Mouse (Mus musculus) adrenal gland, adult 8-10 months (tissue): ENCODE results near the gene Arhgap27. TPM values are rescaled to one million over a fixed set of nuclear protein-coding genes. Genes with fewer than 3 reads are reported as not detected.
"Not testable (repeated sequence)": the region's sequence is repeated elsewhere in the genome, so short reads cannot be mapped to it uniquely, and the experiment has no call there.

Experiments used
- DNase-seq: peaks from one replicate; pipeline ENCODE4 v3.0.0; 2022
- total RNA-seq, 4 experiments: library from RNA; stranded (reverse); gene quantifications; 2 replicates each; pipeline ENCODE4 v1.2.4; 2022

Gene Arhgap27
- total RNA-seq, result 10 to 100 TPM; 11.9 to 22.2 (median 15.9) TPM

DNA sequence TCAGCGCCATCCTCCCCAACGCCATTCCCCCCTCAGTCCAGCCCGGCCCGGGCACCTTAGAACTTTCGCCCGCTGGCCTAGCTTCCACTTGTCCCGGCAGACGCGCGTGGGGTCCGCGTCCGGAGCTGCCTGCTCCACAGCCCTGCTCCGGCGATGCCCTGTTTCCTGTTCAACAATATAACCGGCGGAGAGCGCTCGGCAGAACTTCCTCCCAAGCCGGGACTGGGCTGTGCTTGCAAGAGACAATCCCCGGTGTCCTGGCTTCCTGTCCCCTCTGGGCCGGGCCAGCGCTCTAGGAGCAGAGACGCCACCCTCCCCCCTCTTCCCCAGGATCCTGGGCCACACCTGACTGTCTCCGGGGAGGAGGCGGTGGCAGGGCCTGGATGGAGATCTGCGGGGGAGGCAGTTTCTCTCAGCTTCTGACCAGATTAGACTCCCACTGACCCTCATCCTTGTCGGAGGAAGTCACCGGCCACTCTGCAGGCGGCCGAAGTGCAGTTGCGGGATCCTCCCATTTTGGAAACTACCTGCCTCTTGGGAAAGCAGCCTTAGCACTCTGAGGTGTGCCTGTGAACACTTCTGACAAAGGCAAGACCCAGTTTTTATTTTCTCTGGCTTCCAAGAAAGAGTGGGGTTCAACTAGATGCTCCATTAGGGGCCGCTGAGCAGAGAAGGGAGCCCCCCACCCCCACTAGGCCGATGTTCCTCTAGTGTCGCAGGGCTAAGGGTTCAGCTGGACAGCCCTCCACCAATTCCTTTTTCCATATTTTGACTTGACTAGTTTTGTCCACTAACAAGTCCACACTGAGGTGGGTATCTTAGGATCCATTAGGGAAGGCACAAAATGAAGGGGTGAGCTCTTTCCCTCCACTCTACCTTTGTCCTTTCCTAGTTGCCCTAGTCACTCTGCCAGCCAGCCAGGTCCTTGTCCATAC, at the start of gene Arhgap27:
TSS of gene Arhgap27 (minus strand) at position 479 of the 935 bp plus-strand sequence.
- peak; percentile 65 for DNase-seq

- no peak for DNase-seq
These were observed 49.5 kb upstream of the Arhgap27 start for GRCm38 (mm10) chr11:103412950-103413423.

DNA sequence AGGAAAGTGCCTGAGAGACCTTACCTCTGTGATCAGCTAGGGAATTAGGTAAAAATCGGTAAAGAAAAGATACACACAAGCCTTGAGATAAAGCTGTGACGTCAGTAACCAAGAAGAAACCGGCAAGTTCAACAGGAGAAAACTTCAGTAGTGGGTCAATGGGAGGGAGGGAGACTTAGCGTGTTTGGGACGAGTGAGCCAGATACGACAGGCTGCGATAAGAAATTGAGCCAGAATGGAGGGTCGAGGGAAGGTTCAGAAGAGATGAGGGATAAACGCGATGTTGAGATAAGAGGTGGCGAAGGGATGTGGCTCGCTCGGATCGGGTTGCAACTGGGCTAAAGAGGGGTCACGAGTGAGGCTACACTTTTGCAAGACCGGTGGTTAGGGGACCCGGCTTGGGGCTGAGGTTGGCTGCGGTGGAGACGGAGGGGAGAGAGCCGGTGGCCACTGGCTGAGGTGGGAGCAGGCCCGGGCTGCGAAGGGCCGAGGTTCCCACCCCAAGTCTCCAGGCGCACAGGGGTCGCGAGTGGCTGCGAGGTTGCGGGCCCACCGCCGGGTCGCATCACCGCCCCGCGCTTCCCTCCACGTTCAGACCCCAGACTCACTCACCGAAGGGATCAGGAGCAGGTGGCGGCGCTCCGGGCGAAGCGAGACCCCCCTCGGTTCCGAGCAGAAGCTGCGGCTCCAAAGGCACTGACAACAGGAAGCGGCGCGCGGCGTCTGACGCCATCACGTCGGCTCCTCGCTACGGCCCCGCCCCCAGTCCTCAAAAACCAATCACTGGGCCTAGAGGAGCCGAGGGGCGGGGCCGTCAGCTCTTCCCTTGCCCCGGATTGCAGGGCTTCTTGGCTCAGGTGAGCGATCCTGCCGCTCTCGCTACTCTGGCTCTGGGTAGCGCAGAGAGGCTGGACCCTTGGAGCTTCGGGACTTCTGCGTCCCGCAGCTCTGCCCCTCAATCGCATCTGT, 48.8 kb upstream of the Arhgap27 start, which contains the start of gene Plekhm1:
TSS of gene Plekhm1 (minus strand) at position 707 of the 969 bp plus-strand sequence.
- DNase-seq, result peak; percentile 94

DNA sequence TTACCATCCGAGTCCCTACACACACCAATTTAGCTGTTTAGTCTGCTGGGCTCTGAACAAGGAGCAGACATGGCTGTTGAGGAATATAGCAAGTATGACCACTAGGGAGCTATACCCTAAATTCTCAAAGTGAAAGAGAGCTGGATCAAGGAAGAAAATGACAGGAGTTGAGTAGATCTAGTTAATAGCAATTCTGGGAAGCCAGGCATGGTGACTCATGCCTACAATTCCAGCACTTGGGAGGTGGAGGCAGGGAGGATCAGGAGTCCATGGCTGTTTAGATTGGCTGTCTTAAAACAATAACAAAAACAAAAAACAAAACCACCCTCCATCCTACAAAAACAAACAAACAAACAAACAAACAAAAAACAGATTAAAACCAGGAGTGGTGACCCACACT, 47.8 kb upstream of the Arhgap27 start:
- DNase-seq, result no peak

DNA sequence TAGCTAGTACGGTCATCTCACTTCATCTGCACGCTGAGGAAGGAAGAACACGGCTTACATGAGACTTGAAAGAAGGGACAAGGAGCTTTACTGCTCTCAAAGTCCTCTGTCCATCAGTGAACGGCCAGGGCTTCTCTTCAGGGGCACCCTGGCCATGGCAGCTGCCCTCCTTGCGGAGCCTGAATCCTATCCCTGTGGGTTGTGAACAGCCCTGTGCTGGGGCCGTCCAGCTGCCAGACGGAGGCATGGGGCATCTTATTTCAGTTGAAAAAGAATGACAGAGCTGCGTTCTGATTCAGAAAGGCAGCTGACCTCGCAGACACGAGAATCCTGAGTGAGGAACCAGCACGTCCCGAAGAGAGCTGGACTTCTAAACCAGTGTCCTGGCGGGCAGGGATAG, 45.4 kb upstream of the Arhgap27 start:
- DNase-seq, result no peak

- not testable (repeated sequence) for DNase-seq
These were observed 43.6 kb upstream of the Arhgap27 start for GRCm38 (mm10) chr11:103407136-103407535.

DNA sequence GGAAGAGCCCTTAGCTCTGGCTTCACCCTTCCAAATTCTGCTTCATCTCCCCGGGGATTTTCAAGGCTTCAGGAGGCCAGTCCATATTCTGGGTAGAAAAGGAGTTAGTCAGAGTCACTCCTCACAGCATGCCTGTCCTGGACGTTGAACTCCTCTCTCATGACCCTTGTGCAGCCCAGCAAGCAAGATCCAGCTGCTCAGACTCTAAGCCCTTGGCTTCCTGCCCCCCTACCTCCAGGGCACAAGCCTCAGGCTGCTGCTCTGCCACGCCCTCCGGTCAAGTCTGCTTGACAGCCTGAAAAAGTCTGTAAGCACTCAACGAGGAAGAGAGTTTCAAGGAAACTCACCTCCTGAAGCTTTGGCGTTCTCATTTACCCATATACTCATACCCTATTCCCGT, 43.1 kb upstream of the Arhgap27 start:
- no peak for DNase-seq

GRCm38 (mm10) chr11:103405814-103406213, 42.3 kb upstream of the Arhgap27 start:
- no peak for DNase-seq

DNA sequence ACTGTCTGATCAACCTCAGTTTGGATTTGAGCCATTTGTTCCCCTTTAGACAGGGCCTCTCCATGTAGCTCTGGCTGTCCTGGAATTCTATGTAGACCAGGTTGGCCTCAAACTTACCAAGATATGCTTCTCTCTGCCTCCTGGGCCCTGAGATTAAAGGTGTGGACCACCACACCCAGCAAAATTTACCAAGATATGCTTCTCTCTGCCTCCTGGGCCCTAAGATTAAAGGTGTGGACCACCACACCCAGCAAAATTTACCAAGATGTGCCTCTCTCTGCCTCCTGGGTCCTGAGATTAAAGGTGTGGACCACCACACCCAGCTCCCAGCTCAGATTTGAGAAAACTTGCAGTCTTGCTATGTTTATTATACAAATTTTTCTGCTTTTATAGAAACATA, 41.1 kb upstream of the Arhgap27 start:
- no peak for DNase-seq

DNA sequence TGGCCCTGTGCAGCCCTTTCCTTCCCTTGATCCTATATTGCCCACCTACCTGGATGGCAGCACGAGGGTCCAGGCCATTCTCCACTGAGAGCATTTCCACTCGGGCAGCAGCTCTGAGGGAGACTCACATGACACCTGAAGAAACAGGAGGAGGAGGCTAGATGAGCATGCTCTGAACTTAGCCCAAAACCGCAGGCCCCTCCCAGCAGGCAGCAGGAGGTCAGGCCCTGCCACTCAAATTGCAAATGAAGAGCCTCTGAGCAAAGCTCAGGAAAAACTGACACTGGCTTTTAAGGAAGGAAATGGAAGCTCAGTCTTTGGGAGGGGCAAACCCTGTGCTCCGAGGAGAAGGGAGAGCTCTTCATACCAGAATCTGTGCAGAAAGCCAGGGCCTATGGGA, 40.3 kb upstream of the Arhgap27 start:
- no peak for DNase-seq

GRCm38 (mm10) chr11:103402738-103403137, 39.2 kb upstream of the Arhgap27 start:
- DNase-seq, result no peak

DNA sequence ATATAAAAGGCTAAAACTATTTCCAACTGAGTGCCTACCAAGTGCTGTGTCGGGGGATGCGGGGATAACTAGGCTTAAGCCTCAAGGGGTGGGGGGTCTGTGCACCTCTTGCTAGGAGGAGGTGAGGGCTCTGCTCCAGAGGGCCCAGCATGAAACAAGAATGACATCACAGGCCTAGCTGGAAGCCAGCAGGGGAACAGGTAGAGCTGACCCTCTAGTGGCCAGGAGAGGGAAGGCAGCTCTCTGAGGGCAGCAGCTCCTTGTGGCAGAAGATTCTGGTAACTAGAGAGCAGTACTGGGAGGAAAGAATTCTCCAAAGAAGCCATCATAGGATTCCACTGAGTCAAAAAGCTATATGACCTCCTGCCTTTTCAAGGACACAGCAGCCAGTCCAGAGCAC, 38.7 kb upstream of the Arhgap27 start:
- DNase-seq, result peak; percentile 39

DNA sequence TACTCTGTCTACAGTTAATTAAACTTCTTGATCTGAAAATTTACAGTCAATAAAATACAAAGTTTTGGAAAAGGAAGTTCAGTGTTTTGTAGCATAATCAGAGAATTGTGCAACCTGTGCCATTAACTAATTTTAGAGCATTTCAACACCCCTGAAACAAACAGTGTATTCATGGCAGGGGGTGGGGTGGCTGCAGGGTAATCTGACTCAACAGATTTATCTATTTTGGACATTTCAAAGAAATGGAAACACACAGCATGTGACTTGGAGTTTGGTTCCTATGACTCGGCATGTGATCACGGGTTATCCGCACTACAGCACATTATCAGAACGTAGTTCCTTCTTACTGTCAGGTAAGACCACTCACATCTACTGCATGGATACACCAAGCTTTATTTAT, 36.5 kb upstream of the Arhgap27 start:
- DNase-seq, result peak; percentile 41

GRCm38 (mm10) chr11:103399050-103399449, 35.6 kb upstream of the Arhgap27 start:
- no peak for DNase-seq

DNA sequence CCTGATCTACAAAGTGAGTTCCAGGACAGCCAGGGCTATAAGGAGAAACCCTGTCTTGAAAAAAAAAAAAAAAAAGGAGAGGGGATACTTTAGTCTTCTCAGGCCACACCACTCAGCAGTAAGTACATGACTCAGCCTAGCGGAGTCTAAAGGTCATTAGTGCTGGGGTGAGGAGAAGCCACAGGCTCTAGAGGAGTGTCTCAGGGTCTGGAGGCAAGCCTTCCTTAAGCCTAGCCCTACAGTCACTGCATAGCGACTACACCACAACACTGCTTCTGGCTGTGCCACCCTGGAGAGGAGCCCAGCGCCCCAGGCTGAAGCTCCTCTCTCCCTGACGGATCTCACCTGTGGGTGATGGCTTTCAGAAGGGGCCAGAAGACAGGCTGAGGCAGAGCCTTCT, 33.2 kb upstream of the Arhgap27 start:
- DNase-seq, result no peak

DNA sequence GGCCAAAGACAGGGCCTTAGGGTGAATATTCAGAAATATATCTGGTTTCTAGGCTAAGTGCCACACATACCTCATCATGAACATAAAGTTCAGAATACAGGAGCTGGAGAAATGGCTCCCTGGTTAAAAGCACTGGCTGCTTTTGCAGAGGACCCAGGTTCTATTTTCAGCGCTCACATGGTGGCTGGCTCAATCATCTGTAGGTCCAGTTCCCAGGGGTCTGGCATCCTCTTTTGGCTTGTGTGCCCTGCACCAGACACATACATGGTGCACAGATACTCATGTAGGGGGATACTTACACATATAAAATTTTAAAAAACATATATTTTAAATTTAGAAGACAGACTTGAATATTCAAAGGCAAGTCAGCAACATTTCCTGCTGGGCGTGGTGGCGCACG, 32.7 kb upstream of the Arhgap27 start:
- no peak for DNase-seq

DNA sequence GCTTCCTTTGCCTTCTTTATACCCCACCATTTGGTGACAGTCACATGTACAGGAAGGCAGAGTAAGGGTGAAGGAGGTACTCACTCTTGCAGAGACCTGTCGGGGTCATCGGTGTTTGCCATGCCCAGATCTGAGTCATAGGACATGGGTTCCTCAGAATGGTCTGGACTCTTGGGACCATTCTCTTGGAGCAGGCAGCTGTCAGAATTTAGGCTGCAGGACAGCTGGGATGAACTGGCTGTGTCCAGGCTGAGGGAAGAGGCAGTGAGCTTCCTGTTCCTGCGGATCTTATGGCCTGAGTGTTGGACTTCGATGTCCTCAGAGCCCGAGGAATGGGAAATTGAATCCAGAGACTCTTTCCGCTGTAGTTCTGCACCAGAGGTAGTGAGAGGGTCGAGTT, 31.1 kb upstream of the Arhgap27 start:
- DNase-seq, result no peak

DNA sequence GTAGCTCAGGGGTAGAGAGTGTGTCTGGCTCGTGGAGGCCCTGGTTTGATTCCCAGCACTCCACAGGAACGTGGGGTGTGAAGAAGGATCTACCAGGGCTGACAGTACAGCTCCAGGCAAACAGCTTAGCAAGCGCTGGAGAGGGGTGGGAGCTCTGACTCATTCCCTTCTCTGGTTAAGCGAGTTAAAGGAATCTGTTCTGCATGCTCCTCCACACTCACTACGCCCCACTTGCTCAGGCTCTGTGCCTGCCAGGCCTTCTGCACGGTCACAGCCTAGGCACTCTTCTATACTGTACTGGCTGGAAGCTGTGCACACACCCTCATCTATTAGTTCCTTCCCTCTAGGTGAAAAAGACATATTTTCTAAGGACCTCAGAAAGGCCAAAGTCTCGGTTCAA, 30.5 kb upstream of the Arhgap27 start:
- DNase-seq, result no peak

GRCm38 (mm10) chr11:103387870-103388526, 24.5 kb upstream of the Arhgap27 start:
- DNase-seq, result no peak

- no peak for DNase-seq
These were observed 23.3 kb upstream of the Arhgap27 start for GRCm38 (mm10) chr11:103386827-103387226.

- DNase-seq, result peak; percentile 82
These were observed 18.6 kb upstream of the Arhgap27 start for GRCm38 (mm10) chr11:103381956-103382613.

- DNase-seq, result no peak
These were observed 18.0 kb upstream of the Arhgap27 start for GRCm38 (mm10) chr11:103381505-103381904.
